Mouse (Mus musculus): Measurements from ENCODE around the gene Lamc2. TPM values are rescaled to one million over a fixed set of nuclear protein-coding genes. Genes with fewer than 3 reads are reported as not detected.

Lamc2 gene
- total RNA-seq, 2 experiments from 2014 or later: 8.7 to 9.3 TPM

GRCm38 (mm10) chr1:153133865-153134781 lies 52.1 kb downstream of the Lamc2 start:
- DNase-seq (ENCODE audit: low spot score): peak; percentile 69
- intact Hi-C loops (cut with DNase I): no loop called here

DNA sequence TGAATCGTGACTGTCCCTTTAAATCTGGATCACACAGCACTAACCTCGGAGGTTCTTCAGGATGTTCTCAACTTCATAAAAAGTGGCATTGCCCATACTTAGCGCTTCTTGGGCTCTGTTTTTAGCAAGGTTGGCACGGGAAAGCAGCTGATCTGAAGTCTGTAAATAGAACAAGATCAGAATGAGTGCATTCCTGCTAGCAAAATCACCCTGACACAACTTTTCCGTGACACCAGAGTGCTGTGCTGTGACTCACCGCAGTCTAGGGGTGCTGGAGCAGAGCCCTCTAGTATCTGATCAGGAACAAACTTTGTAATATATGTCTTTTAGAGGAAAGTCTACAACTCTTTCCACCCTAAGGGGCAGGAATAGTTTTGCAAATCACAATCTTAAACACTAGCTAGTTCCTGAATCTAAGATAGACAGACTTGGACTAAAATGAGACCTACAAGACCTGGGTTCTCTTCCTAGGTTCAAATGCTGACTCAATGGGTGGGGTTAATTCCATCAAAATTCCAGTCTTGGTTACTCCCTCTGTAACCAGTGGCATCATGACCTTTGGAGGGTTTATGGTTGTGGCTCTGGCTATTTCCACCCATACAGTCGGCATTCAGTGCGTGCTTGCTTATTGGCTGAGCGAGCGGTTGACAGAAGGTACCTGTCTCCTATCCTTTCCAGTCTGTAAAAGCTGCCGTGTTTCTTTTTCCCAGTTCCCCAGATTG lies 56.1 kb downstream of the Lamc2 start:
- peak; percentile 55 for DNase-seq (ENCODE audit: low spot score)

GRCm38 (mm10) chr1:153128780-153129179 lies 57.5 kb downstream of the Lamc2 start:
- intact Hi-C loops (cut with DNase I): loop anchor here (5.0 kb wide), 1 partner anchor 204 kb away; the partner anchor contains the start of gene Lamc1
- DNase-seq (ENCODE audit: low spot score): no peak

More for the DNA sequence above, 56.1 kb downstream of the Lamc2 start:
- intact Hi-C loops (cut with DNase I): loop anchor here (5.0 kb wide), 1 partner anchor 202 kb away; the partner anchor contains the start of gene Lamc1

DNA sequence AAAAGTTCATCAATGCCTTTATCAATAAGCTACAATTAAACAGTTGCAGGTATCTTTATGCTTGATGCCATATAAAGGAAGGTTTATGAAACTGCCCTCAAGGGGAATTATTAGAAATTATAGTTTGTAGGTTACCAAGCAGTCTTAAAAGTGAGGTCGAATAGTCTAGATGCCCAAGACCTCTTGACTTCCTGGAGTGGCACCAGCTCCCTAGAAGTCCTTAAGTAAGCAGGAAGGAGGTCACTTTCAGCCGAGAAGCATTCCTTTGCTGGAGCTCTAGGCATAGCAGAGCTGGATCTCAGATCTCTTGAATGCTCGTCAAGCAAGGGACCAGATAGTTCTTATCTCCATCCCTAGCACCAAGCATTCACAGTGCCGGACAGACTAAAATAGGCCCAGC lies 58.6 kb downstream of the Lamc2 start:
- DNase-seq (ENCODE audit: low spot score): no peak
- intact Hi-C loops (cut with DNase I): loop anchor here (5.0 kb wide), 1 partner anchor 205 kb away; the partner anchor contains the start of gene Lamc1

- peak; percentile 80 for DNase-seq (ENCODE audit: low spot score)
- intact Hi-C loops (cut with DNase I): loop anchor here (5.0 kb wide), 1 partner anchor 206 kb away; the partner anchor contains the start of gene Lamc1
Measured at GRCm38 (mm10) chr1:153126491-153127381, 59.5 kb downstream of the Lamc2 start.

DNA sequence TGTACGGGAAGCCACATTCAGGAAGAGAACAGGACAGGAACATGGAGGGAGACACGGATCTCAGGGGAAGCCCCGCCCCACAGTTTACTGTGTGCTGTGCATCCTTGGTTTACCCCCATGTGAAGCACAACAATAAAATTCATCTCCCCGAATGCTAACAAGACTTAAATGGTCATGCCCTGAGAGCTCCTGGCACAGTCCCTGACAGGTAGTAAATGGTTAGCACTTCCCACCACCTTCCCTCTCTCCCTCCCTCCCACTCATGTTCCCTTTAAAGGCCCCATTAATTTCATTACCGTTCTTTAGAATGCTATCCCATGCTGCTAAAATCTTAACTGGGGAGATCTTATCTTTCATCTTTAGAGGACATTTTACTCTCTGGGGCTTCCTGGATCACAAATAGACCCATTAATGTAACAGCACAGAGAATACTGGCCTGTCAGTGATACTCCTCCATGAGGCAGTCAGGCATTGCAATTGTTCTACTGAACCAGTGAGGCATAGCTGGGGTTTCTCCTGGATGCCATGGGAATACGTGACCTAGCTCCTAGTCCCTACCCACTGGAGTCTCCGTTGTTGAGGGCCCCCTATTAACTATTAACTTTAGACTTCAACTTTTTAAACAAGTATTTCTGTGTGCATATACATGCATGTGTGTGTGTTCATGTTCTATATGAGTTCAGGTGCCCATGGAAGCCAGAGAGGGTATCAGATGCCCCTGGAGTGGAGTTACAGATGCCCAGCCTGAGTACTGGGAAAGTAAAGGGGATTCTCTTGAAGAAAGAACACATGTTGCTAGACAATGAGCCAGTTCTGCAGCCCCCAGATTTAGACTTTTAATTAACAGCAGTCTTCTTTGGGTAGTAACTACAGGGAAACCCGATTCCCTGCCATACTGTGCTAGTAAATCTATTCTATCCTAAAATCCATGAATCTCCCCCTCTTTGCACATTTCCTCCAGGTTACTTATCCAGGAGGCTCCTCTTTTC lies 60.7 kb downstream of the Lamc2 start:
- intact Hi-C loops (cut with DNase I): loop anchor here (5.0 kb wide), 1 partner anchor 207 kb away; the partner anchor contains the start of gene Lamc1
- no peak for DNase-seq (ENCODE audit: low spot score)

- intact Hi-C loops (cut with DNase I): no loop called here
- DNase-seq (ENCODE audit: low spot score): no peak
Measured at GRCm38 (mm10) chr1:153124502-153124901, 61.7 kb downstream of the Lamc2 start.

DNA sequence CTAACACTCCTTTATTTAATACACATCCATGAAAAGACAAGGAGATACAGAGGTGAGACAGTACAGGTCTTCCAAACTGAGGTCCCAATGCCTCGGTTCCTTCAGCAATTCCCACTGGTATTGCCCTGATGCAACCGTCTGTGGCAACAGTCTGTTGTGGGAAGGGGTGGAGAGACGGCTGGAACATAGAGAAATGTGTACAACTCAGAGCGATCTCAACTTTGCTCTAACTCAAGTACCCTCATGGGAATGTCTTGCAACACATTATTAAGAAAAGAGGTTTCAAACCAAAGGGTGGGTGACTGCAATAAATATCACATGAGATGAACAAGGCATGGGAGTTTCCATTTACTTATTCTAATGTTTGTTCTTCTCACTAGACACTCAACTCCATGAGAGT lies 63.5 kb downstream of the Lamc2 start:
- intact Hi-C loops (cut with DNase I): no loop called here

GRCm38 (mm10) chr1:153121320-153121719 lies 64.9 kb downstream of the Lamc2 start:
- intact Hi-C loops (cut with DNase I): no loop called here
- no peak for DNase-seq (ENCODE audit: low spot score)

More for the DNA sequence above, 63.5 kb downstream of the Lamc2 start:
- no peak for DNase-seq (ENCODE audit: low spot score)

GRCm38 (mm10) chr1:153120544-153120943 lies 65.7 kb downstream of the Lamc2 start:
- no peak for DNase-seq (ENCODE audit: low spot score)
- intact Hi-C loops (cut with DNase I): no loop called here

DNA sequence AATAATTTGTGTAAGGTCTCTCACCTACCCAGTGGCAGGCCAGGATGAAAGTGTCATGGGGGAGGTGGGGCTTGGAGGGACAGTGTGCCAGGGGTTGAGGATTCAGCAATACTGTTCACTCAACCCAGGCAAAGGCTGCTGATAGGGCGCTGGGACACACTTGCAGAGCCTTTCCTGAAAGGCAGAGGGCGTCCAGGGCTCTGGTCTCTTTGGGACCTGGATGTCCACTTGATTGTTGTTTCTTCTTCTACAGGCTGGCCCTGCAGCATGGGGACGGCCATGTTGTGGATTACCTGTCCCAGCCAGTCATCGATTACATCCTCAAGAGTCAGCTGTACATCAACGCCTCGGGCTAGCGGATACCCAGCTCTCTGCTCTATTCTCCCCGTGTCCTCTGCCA lies 70.9 kb downstream of the Lamc2 start:
- DNase-seq (ENCODE audit: low spot score): no peak
- intact Hi-C loops (cut with DNase I): no loop called here

DNA sequence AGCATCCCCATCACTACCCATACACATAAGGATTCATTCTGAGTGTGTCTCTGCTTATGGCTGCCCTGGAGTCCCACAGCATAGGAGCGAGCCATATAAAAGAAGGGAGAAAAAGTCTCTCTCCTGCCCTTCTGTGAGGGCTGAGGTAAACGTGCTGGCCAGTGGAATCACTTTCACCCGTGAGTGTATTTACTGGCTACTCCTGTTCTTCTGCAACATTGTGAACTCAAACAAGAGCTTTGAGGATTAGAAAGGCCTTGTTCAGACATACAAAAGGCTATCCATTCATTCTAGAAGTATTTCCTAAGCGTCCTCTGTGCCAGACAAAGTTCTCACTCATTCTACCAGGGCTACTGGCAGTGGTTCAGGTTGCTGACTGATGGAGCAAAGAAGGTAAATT lies 74.7 kb downstream of the Lamc2 start:
- intact Hi-C loops (cut with DNase I): no loop called here

DNA sequence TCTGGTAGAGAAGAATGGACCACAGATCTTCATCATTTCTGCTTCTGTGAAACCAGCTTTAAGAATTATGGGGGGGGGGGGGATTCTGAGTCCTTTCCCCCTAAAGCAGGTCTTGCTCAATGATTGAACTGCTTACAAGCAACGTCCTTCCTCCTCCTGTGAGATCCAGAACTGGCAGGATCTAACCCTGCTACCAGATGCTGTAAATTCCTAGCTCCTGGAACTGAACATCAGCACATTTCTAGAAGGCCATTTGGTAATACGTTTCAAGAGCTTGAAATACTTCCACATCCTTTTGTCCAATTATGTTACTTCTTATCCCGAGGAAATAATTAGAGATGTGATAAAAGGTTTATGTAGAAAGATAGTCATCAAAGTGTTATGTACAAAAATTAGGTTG lies 76.4 kb downstream of the Lamc2 start:
- intact Hi-C loops (cut with DNase I): no loop called here
- no peak for DNase-seq (ENCODE audit: low spot score)

More for the DNA sequence above, 74.7 kb downstream of the Lamc2 start:
- DNase-seq (ENCODE audit: low spot score): no peak

GRCm38 (mm10) chr1:153109346-153109745 lies 76.9 kb downstream of the Lamc2 start:
- no peak for DNase-seq (ENCODE audit: low spot score)
- intact Hi-C loops (cut with DNase I): no loop called here

- intact Hi-C loops (cut with DNase I): no loop called here
- DNase-seq (ENCODE audit: low spot score): no peak
Measured at GRCm38 (mm10) chr1:153107866-153108265, 78.4 kb downstream of the Lamc2 start.

DNA sequence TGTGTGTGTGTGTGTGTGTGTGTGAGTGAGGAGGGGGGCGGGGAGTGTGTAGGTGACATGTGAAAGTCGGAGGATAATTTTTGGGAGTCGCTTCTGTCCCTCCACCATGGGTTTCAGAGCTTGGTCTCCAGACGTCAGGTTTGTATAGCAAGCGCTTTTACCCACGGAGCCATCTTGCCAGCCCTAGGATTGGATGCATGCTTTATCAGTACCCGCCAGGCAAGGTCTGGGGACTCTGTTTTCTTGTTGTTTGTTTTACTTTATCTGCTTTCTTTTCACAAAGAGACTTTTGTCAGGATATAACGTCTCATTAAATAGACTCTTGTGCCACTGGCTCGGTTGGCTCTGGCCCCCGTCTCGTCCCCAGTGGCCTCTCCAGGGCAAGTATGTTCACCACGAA lies 81.4 kb downstream of the Lamc2 start:
- intact Hi-C loops (cut with DNase I): loop anchor here (5.0 kb wide), 2 partner anchors 117 to 227 kb away; partner anchors contain the start of gene Lamc1
- no peak for DNase-seq (ENCODE audit: low spot score)

GRCm38 (mm10) chr1:153103186-153103554 lies 83.1 kb downstream of the Lamc2 start:
- DNase-seq (ENCODE audit: low spot score): no peak
- intact Hi-C loops (cut with DNase I): loop anchor here (5.0 kb wide), 2 partner anchors 119 to 229 kb away; partner anchors contain the start of gene Lamc1

Measured in heart, postnatal 25 days (tissue).